Mouse (Mus musculus): ENCODE measurements at regions not wholly inside any gene's neighbourhood (a gene's known extent, or its start where the extent isn't known, plus 50 kb on each side); places are given as distances from the start of the nearest gene placed in this dataset.

- TF ChIP-seq CTCF (conservative IDR thresholded peaks at IDR 0.05; ENCODE audit: low read length) (no peak), POU5F1 (IDR thresholded peaks at IDR 0.05; ENCODE audit: borderline replicate concordance, low read length) (no peak)
Observed at GRCm38 (mm10) chr3:143985349-143986199, 219.4 kb downstream of the Lmo4 start.
